Mouse (Mus musculus): Measurements from ENCODE around the gene Slc34a2.

Slc34a2 gene

GRCm38 (mm10) chr5:53112942-53113341 lies 75.1 kb downstream of the Slc34a2 start:
- peak in 1 of 2 experiments; percentile 46 for DNase-seq

- no peak for DNase-seq
Measured at GRCm38 (mm10) chr5:53114616-53115267, 76.9 kb downstream of the Slc34a2 start.

- no peak for DNase-seq
Measured at GRCm38 (mm10) chr5:53118212-53118611, 80.3 kb downstream of the Slc34a2 start.

- peak in 1 of 2 experiments; percentile 32 for DNase-seq
Measured at GRCm38 (mm10) chr5:53119689-53120088, 81.8 kb downstream of the Slc34a2 start.
